Mouse (Mus musculus) natural killer cell, adult 2 months (primary cell): ENCODE measurements around the gene Sapcd2.
"Not testable (repeated sequence)": the region's sequence is repeated elsewhere in the genome, so short reads cannot be mapped to it uniquely, and the experiment has no call there.

Experiments
- DNase-seq, 2 experiments: peaks; one replicate each; pipeline ENCODE4 v3.0.0; 2022; ENCODE audit warnings: low spot score in 2 of 2

The Sapcd2 gene

DNA sequence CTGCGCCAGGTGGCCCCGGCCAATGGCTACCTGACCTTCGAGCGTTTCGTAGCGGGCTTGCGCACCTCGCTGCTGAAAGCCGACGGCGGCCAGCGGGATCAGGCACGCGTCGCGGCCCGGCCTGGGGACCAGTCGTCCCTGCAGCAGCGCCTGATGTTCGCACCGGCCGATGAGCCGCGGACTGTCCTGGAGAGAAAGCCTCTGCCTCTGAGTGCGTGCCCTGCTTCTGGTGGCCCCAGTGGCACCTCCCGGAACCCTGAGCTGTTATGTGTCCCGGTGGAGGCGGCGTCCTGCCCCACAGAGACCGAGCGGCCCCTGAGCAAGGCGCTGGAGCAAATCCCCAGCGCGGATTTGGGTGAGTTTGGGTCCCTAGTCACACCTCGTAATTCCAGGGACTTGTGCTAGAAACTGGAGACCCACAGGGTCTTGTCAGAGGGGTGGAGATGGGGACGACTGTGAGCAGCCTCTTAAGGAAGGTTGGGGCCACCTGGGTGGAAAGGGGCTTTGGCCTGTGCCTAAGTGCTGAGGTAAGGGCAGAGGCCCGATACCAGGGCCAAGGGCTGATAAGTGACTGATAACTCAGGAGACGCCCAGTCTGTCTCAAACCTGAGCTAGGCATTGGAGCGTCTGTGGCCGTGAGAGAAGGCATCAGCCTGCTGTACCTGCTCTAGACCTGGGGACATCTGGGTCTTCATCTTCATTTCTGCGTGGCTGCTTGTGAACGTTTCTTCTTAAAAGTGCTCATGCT is 697 bp downstream of the Sapcd2 start:
- no peak for DNase-seq

GRCm38 (mm10) chr2:25373431-25373830 is 1.3 kb downstream of the Sapcd2 start:
- no peak for DNase-seq

- peak; percentile 30 to 37 for DNase-seq
These were observed 4.5 kb downstream of the Sapcd2 start for GRCm38 (mm10) chr2:25376589-25376988.

DNA sequence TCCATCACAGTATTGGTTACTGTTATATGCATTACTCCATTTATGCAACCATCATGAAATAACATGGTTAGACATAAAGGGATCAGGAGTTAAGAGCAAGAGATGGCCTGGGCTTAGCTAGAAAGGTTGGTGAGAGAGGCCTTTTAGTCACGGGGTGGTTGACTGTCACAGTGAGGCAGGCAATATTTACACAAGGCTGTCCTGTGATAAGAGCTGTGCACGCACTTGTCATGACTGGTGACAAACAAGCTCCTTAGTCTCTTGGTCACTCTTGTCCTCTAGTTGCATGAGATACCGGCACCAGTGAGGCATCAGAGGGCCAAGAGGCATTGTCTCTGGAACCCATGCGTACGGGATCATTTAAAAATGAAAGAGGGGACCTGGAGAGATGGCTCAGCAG is 12.4 kb downstream of the Sapcd2 start:
- DNase-seq = no peak

DNA sequence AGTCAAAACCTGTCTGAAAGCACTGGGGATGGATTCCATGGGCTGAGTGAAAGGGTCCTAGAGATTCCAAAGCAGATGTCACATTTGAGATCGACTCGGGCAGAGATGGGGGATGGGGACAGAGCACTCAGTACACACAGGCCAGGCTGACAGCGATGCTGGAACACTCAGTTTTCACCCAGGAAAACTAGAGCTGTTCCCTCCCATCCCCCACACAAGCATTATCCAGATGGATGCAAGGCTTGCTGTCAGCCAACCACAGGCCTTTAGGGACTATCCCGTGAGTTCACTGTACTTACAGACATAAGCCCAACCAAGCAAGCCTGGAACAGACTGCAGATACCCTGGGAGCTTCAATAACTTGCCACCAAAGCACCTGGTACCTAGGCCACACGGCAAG is 19.1 kb downstream of the Sapcd2 start:
- no peak for DNase-seq

DNA sequence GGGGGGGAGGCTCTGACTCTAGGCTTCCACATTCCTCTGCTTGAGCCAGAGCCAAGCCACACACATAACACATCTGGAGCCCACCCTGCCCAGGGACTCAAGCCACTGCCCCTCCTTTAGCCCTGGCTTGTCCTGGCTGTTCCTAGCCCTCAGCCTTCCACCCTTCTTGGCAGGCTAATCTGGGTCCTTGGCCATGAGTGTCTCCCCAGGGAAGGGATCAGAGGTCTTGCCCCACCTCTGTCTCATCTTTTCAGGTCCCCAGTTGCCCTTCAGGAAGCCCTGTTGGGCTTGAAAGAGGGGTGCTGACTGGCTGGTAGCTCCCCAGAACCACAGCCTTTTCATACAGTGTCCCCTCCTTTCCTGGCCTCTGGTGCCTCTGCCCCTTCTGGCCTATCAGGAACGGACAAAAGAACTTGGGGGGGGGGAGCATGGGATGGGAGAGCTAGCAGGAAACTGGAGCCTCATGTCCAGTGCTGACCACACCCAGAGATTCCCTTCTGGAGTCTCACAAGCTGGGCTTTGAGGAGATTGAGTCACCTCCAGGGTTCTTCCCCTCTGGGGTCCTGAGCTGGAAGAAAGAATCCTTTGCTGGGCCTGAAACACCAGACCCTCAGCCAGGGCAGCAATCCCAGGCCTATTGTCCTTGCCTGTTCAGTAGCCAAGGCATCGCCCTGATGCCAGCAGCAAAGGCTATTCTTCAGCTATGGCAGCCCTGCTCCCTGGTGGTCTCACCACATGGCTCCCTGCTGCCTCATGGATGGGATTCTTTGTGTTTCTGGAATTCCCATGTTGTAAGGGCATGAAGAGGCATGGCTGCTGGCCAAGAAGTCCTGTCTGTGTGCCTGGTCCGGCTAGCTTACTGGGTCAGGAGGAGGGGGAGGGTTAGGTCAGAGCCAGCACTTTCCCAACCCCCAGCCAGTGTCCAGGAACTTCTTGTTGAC is 22.4 kb downstream of the Sapcd2 start:
- no peak for DNase-seq

GRCm38 (mm10) chr2:25395721-25396596 is 23.8 kb downstream of the Sapcd2 start, which contains the start of gene Entpd2:
Gene Entpd2 (plus strand): TSS chr2:25395874.
- no peak for DNase-seq

- no peak for DNase-seq
These were observed 24.5 kb downstream of the Sapcd2 start for GRCm38 (mm10) chr2:25396597-25396983.

DNA sequence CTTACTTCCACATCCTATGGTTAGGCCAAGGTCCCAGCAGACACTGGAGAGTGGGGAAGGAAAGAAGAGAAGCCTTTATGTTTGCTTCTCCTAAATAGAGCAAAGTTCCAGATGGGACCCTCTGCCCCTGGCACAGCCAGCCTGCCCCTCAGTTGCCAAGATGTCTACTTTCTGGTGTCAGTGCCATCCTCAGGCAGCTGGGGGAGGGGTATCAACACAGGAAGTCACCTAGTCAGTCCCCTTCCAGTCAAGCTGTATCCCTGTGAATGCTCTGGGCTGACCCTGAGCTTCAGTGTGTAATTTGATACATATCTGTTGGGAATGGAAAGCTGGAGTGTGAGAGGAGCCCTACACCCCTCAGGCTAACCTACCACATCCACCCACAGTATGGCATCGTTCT is 24.9 kb downstream of the Sapcd2 start:
- no peak for DNase-seq

DNA sequence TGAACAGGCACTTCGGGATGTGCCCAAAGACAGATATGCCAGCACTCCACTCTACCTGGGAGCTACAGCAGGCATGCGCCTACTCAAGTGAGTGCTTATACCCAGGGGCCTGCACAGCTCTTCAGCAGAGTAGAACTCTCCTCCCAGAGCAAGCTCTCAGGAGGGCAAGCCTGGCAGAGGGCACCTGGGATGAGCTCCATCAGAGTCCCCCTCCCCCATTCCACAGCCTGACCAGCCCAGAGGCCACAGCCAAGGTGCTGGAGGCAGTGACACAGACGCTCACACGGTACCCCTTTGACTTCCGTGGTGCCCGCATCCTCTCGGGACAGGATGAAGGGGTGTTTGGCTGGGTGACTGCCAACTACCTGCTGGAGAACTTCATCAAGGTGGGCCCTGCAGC is 25.9 kb downstream of the Sapcd2 start:
- no peak for DNase-seq

GRCm38 (mm10) chr2:25399051-25399450 is 26.9 kb downstream of the Sapcd2 start, which contains the start of gene Npdc1:
Gene Npdc1 (plus strand): TSS chr2:25399351.
- no peak for DNase-seq

DNA sequence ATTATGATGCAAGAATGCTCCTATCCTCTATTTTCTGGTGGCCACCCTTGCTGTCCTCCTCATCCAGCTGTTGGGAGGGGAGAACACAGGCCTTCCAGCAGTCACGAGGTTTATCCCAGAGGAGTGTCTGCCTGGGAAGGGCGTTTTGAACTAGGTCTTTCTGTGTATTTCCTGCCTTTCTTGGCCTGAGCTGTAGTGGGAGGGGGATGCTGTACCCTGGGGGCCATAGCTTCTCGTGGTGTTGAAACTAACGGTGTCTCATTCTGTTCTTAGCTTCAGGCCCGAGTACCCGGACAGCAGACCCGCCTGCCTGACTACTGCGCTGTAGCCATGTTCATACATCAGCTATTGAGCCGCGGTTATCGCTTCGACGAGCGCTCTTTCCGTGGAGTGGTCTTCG is 28.2 kb downstream of the Sapcd2 start:
- no peak for DNase-seq

- no peak for DNase-seq
These were observed 28.6 kb downstream of the Sapcd2 start for GRCm38 (mm10) chr2:25400764-25401163.

DNA sequence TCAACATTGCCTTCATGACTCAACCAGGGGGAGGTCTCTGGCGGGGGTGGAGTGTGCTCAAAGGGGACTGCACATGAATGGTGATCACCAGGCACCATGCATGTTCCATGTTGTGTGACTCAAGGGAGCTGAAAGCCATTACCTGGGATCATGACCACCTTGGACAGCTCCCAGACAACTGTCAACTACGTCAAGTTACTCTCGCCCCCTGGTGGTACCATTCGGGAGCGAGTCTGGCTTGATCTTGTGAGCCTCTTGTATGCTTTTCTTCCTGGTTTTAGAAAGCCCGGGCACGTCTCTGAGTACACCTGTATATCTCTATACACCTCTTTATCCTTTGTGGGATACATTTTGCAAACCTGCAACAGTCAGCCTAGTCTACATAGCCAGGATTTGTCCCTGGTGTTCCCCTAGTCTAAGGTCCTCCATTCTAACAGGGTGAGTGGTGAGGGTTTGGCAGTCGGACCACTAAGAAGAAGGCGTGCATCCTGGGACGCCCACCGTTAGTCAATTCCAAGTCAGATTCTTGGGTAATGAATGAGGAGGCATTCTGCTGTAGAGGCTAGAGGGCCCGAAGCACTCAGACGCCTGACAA is 30.4 kb downstream of the Sapcd2 start:
- peak; percentile 67 to 81 for DNase-seq

GRCm38 (mm10) chr2:25402972-25403601 is 31.0 kb downstream of the Sapcd2 start:
- no peak for DNase-seq

DNA sequence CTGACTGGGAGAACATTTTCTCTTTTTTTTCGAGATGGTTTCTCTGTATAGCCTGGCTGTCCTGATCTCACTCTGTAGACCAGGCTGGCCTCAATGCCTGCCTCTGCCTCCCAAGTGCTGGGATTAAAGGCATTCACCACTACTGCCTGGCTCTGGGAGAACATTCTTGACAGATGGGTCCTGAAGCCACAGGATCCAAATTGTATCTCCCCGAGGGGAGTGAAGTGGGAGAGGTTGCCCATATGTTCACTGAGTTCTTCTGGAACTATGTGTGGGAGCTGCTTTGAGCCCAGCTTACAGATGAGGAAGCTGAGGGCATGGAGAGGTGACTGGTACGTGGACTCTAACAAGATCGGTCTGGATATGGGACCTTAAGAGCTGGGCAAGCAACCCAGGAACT is 31.9 kb downstream of the Sapcd2 start:
- no peak for DNase-seq

DNA sequence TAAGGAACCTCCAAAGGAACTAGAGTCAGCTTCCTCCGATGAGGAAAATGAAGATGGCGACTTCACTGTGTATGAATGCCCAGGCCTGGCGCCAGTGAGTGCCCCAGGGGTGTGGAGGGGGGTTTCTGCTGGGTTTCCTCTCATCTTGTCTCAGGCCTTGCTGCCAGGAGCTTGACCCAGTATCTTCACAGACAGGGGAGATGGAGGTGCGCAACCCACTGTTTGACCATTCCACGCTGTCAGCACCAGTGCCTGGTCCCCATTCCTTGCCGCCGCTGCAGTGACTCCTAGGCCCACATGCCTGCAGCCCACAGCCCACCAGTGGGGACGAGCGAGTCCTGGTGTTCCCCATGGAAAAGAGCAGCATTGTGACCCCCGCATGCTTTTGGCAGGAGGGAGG is 36.8 kb downstream of the Sapcd2 start:
- no peak for DNase-seq

GRCm38 (mm10) chr2:25413436-25413835 is 41.3 kb downstream of the Sapcd2 start:
- not testable (repeated sequence) for DNase-seq

GRCm38 (mm10) chr2:25417426-25417825 is 45.3 kb downstream of the Sapcd2 start:
- no peak for DNase-seq

GRCm38 (mm10) chr2:25421896-25422295 is 49.8 kb downstream of the Sapcd2 start:
- peak; percentile 50 to 59 for DNase-seq
